Mouse (Mus musculus) forebrain, embryonic 14.5 days (tissue): Measurements from ENCODE around the gene Gm33815. TPM values are rescaled to one million over a fixed set of nuclear protein-coding genes. Genes with fewer than 3 reads are reported as not detected.
"Not testable (repeated sequence)": the region's sequence is repeated elsewhere in the genome, so short reads cannot be mapped to it uniquely, and the experiment has no call there.

ENCODE experiments used
- ATAC-seq: fragments of 200-750 bp; cut with Nextera tagmentation; 2 replicates; pipeline ENCODE4 v1.8.0; 2017; ENCODE audit warnings: mild to moderate bottlenecking, moderate library complexity
- DNase-seq: peaks from one replicate; pipeline ENCODE4 v3.0.0-alpha.2; 2015; ENCODE audit warnings: low spot score
- H3K27ac ChIP-seq: fragments of 300-500 bp; sonication (generic); 2 replicates; pipeline ENCODE4 v1.5.1; 2014; ENCODE audit warnings: low read depth, mild to moderate bottlenecking, control low read depth, low read length, moderate library complexity
- H3K27me3 ChIP-seq: fragments of 300-500 bp; sonication (generic); replicated peaks from 2 replicates; pipeline ENCODE4 v1.6.1; 2014; ENCODE audit warnings: low read length, control low read depth, mixed read lengths; ENCODE audit not compliant: control insufficient read depth, insufficient read depth
- H3K36me3 ChIP-seq: fragments of 300-500 bp; sonication (generic); 2 replicates; pipeline ENCODE4 v1.6.1; 2014; ENCODE audit warnings: low read length, control low read depth; ENCODE audit not compliant: control insufficient read depth, insufficient read depth
- H3K4me1 ChIP-seq: fragments of 300-500 bp; sonication (generic); 2 replicates; pipeline ENCODE4 v1.6.1; 2014; ENCODE audit warnings: antibody characterized with exemption, low read length, control low read depth; ENCODE audit not compliant: control insufficient read depth, insufficient read depth
- H3K4me2 ChIP-seq: fragments of 300-500 bp; sonication (generic); 2 replicates; pipeline ENCODE4 v1.6.1; 2014; ENCODE audit warnings: mild to moderate bottlenecking, control low read depth, low read length
- H3K4me3 ChIP-seq: fragments of 300-500 bp; sonication (generic); 2 replicates; pipeline ENCODE4 v1.5.1; 2014; ENCODE audit warnings: low read depth, low read length, control low read depth
- H3K9ac ChIP-seq: fragments of 300-500 bp; sonication (generic); 2 replicates; pipeline ENCODE4 v1.6.1; 2014; ENCODE audit warnings: mild to moderate bottlenecking, low read length, control low read depth, moderate library complexity
- H3K9me3 ChIP-seq: fragments of 300-500 bp; sonication (generic); replicated peaks from 2 replicates; pipeline ENCODE4 v1.6.1; 2016; ENCODE audit warnings: low read length, control low read depth, mixed read lengths; ENCODE audit not compliant: control insufficient read depth
- WGBS: fragments of 180-500 bp; shearing (Covaris S2); extraction: QIAGEN DNeasy Blood & Tissue Kit; methylation state at CpG from one replicate; pipeline ENCODE4 v1.1.7; 2014; 5-methylcytosine and 5-hydroxymethylcytosine counted together
- polyA plus RNA-seq: library from polyadenylated mRNA; unstranded; fragments of >200 nt; fragmentation: Nextera tagmentation; extraction: Ambion mirVana; gene quantifications from 2 replicates; pipeline ENCODE4 v1.2.1, GENCODE M21; 2014

Gene Gm33815
- polyA plus RNA-seq, result not detected in 2 replicates

DNA sequence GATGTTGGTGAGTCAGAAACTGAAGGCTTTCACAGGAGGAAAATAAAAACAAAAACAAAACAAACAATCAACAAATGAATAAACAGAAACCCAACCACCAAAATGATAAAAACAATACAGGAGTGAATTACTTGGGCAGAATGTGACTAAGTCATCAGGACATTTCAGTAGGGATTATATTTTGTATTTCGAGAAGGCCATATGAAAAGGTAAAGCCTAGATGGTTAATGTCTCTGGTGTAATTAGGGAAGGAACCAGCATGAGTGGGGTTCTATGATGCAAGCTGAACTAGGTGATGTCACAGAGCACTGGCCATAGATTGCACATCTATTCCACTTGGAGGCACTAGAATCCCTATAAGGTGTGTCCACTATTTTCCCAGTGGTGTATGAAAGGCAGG is at the start of gene Gm33815:
Gene Gm33815, plus strand, starts transcription at position 301 of the 400 bp plus-strand sequence.
- ATAC-seq, H3K9ac ChIP-seq, DNase-seq, H3K4me3 ChIP-seq, H3K27me3 ChIP-seq, H3K27ac ChIP-seq, H3K4me2 ChIP-seq, H3K36me3 ChIP-seq, H3K4me1 ChIP-seq, H3K9me3 ChIP-seq: not testable (repeated sequence)
- no CpG with 5 or more reads among the region's 1 CpGs for WGBS
